Mouse (Mus musculus): ENCODE measurements at regions not wholly inside any gene's neighbourhood (a gene's known extent, or its start where the extent isn't known, plus 50 kb on each side); places are given as distances from the start of the nearest gene placed in this dataset.

- Histone ChIP-seq H3K36me3 (ENCODE audit: control insufficient read depth, insufficient read depth, low read length) (no peaks in the 10 kb centered on the region), H3K27me3 (ENCODE audit: control insufficient read depth, insufficient read depth, low read depth, low read length) (no peaks in the 10 kb centered on the region), H3K27ac (ENCODE audit: low read length) (no peak overlapping the region), H3K4me2 (ENCODE audit: low read depth, low read length) (no peak overlapping the region), H3K4me1 (replicated peaks; ENCODE audit: control insufficient read depth, insufficient read depth, low read length) (peaks cover under 1% of the 10 kb centered on the region; the same call in 1 of the 2 replicates), H3K4me3 (ENCODE audit: low read length) (no peak overlapping the region), H3K9me3 (ENCODE audit: control insufficient read depth, low read length) (no peaks in the 10 kb centered on the region), H3K9ac (ENCODE audit: low read length) (no peak overlapping the region)
- no peak for ATAC-seq (ENCODE audit: low read depth)
- 14% methylated on average over 7 of the region's 7 CpGs for WGBS
Observed at GRCm38 (mm10) chr10:60952495-60952894, 121.1 kb upstream of the Unc5b start.

GRCm38 (mm10) chr10:60948983-60949677 lies 117.7 kb upstream of the Unc5b start:
- H3K4me3 ChIP-seq (ENCODE audit: low read length): no peak overlapping the region
- 32% methylated on average over 7 of the region's 7 CpGs for WGBS
- peak; percentile 62; the same call in 1 of the 2 replicates for ATAC-seq (ENCODE audit: low read depth)

GRCm38 (mm10) chr10:60943074-60943473 lies 111.7 kb upstream of the Unc5b start:
- H3K27me3 ChIP-seq (ENCODE audit: control insufficient read depth, insufficient read depth, low read depth, low read length): no peaks in the 10 kb centered on the region
- no peak for ATAC-seq (ENCODE audit: low read depth)
- no peak overlapping the region for H3K27ac ChIP-seq (ENCODE audit: low read length)
- no peaks in the 10 kb centered on the region for H3K9me3 ChIP-seq (ENCODE audit: control insufficient read depth, low read length)
- H3K36me3 ChIP-seq (ENCODE audit: control insufficient read depth, insufficient read depth, low read length): no peaks in the 10 kb centered on the region
- no peaks in the 10 kb centered on the region for H3K4me1 ChIP-seq (replicated peaks; ENCODE audit: control insufficient read depth, insufficient read depth, low read length)
- WGBS: 65% methylated on average over 6 of the region's 6 CpGs
- H3K4me3 ChIP-seq (ENCODE audit: low read length): no peak overlapping the region
- H3K4me2 ChIP-seq (ENCODE audit: low read depth, low read length): no peak overlapping the region
- no peak overlapping the region for H3K9ac ChIP-seq (ENCODE audit: low read length)

More at GRCm38 (mm10) chr10:60948983-60949677, 117.7 kb upstream of the Unc5b start:
- H3K9me3 ChIP-seq (ENCODE audit: control insufficient read depth, low read length): no peaks in the 10 kb centered on the region
- no peak overlapping the region for H3K4me2 ChIP-seq (ENCODE audit: low read depth, low read length)
- H3K36me3 ChIP-seq (ENCODE audit: control insufficient read depth, insufficient read depth, low read length): no peaks in the 10 kb centered on the region
- no peak overlapping the region for H3K9ac ChIP-seq (ENCODE audit: low read length)
- no peaks in the 10 kb centered on the region for H3K4me1 ChIP-seq (replicated peaks; ENCODE audit: control insufficient read depth, insufficient read depth, low read length)
- no peak overlapping the region for H3K27ac ChIP-seq (ENCODE audit: low read length)
- no peaks in the 10 kb centered on the region for H3K27me3 ChIP-seq (ENCODE audit: control insufficient read depth, insufficient read depth, low read depth, low read length)

GRCm38 (mm10) chr10:60938749-60939148 lies 107.4 kb upstream of the Unc5b start:
- Histone ChIP-seq H3K9me3 (ENCODE audit: control insufficient read depth, low read length) (no peaks in the 10 kb centered on the region), H3K4me2 (ENCODE audit: low read depth, low read length) (no peak overlapping the region), H3K9ac (ENCODE audit: low read length) (no peak overlapping the region), H3K4me3 (ENCODE audit: low read length) (no peak overlapping the region), H3K27ac (ENCODE audit: low read length) (no peak overlapping the region), H3K36me3 (ENCODE audit: control insufficient read depth, insufficient read depth, low read length) (no peaks in the 10 kb centered on the region), H3K27me3 (ENCODE audit: control insufficient read depth, insufficient read depth, low read depth, low read length) (no peaks in the 10 kb centered on the region), H3K4me1 (replicated peaks; ENCODE audit: control insufficient read depth, insufficient read depth, low read length) (peaks cover 35% of the 10 kb centered on the region)
- WGBS: 89% methylated on average over 10 of the region's 10 CpGs
- no peak for ATAC-seq (ENCODE audit: low read depth)

GRCm38 (mm10) chr10:60937517-60937866 lies 106.1 kb upstream of the Unc5b start:
- Histone ChIP-seq H3K36me3 (ENCODE audit: control insufficient read depth, insufficient read depth, low read length) (no peaks in the 10 kb centered on the region), H3K9ac (ENCODE audit: low read length) (no peak overlapping the region), H3K27ac (ENCODE audit: low read length) (peak overlapping the region; percentile 66), H3K9me3 (ENCODE audit: control insufficient read depth, low read length) (no peaks in the 10 kb centered on the region), H3K4me1 (replicated peaks; ENCODE audit: control insufficient read depth, insufficient read depth, low read length) (peaks cover 44% of the 10 kb centered on the region), H3K4me2 (ENCODE audit: low read depth, low read length) (0 out of 2 replicates have a peak overlapping the region, but pooled peaks have one; percentile 9), H3K4me3 (ENCODE audit: low read length) (no peak overlapping the region), H3K27me3 (ENCODE audit: control insufficient read depth, insufficient read depth, low read depth, low read length) (no peaks in the 10 kb centered on the region)
- ATAC-seq (ENCODE audit: low read depth): peak; percentile 36
- WGBS: 28% methylated on average over 7 of the region's 7 CpGs

GRCm38 (mm10) chr10:60936659-60937516 lies 105.5 kb upstream of the Unc5b start:
- H3K4me2 ChIP-seq (ENCODE audit: low read depth, low read length): 0 out of 2 replicates have a peak overlapping the region, but pooled peaks have one; percentile 9
- H3K9ac ChIP-seq (ENCODE audit: low read length): no peak overlapping the region
- WGBS: 21% methylated on average over 13 of the region's 13 CpGs
- ATAC-seq (ENCODE audit: low read depth): peak; percentile 49
- peaks cover 50% of the 10 kb centered on the region for H3K4me1 ChIP-seq (replicated peaks; ENCODE audit: control insufficient read depth, insufficient read depth, low read length)
- H3K9me3 ChIP-seq (ENCODE audit: control insufficient read depth, low read length): no peaks in the 10 kb centered on the region
- peak overlapping the region; percentile 66 for H3K27ac ChIP-seq (ENCODE audit: low read length)
- H3K27me3 ChIP-seq (ENCODE audit: control insufficient read depth, insufficient read depth, low read depth, low read length): no peaks in the 10 kb centered on the region
- H3K36me3 ChIP-seq (ENCODE audit: control insufficient read depth, insufficient read depth, low read length): no peaks in the 10 kb centered on the region
- H3K4me3 ChIP-seq (ENCODE audit: low read length): no peak overlapping the region

- no peaks in the 10 kb centered on the region for H3K36me3 ChIP-seq (ENCODE audit: control insufficient read depth, insufficient read depth, low read length)
- H3K9me3 ChIP-seq (ENCODE audit: control insufficient read depth, low read length): no peaks in the 10 kb centered on the region
- peak overlapping the region; percentile 94 for H3K27ac ChIP-seq (ENCODE audit: low read length)
- peak overlapping the region; percentile 22 for H3K4me2 ChIP-seq (ENCODE audit: low read depth, low read length)
- 22% methylated on average over 13 of the region's 13 CpGs for WGBS
- ATAC-seq (ENCODE audit: low read depth): peak; percentile 88
- no peak overlapping the region for H3K4me3 ChIP-seq (ENCODE audit: low read length)
- H3K9ac ChIP-seq (ENCODE audit: low read length): no peak overlapping the region
- peaks cover 55% of the 10 kb centered on the region for H3K4me1 ChIP-seq (replicated peaks; ENCODE audit: control insufficient read depth, insufficient read depth, low read length)
- H3K27me3 ChIP-seq (ENCODE audit: control insufficient read depth, insufficient read depth, low read depth, low read length): no peaks in the 10 kb centered on the region
Observed at GRCm38 (mm10) chr10:60934297-60935286, 103.2 kb upstream of the Unc5b start.

GRCm38 (mm10) chr10:60933891-60934290 lies 102.5 kb upstream of the Unc5b start:
- Histone ChIP-seq H3K27ac (ENCODE audit: low read length) (peak overlapping the region; percentile 94), H3K36me3 (ENCODE audit: control insufficient read depth, insufficient read depth, low read length) (no peaks in the 10 kb centered on the region), H3K27me3 (ENCODE audit: control insufficient read depth, insufficient read depth, low read depth, low read length) (no peaks in the 10 kb centered on the region), H3K9me3 (ENCODE audit: control insufficient read depth, low read length) (no peaks in the 10 kb centered on the region), H3K4me3 (ENCODE audit: low read length) (no peak overlapping the region), H3K9ac (ENCODE audit: low read length) (no peak overlapping the region), H3K4me1 (replicated peaks; ENCODE audit: control insufficient read depth, insufficient read depth, low read length) (peaks cover 55% of the 10 kb centered on the region), H3K4me2 (ENCODE audit: low read depth, low read length) (peak overlapping the region; percentile 22)
- ATAC-seq (ENCODE audit: low read depth): peak; percentile 40
- 19% methylated on average over 7 of the region's 7 CpGs for WGBS
